Mouse (Mus musculus): Measurements from ENCODE around the gene Zfp445.

Gene Zfp445

DNA sequence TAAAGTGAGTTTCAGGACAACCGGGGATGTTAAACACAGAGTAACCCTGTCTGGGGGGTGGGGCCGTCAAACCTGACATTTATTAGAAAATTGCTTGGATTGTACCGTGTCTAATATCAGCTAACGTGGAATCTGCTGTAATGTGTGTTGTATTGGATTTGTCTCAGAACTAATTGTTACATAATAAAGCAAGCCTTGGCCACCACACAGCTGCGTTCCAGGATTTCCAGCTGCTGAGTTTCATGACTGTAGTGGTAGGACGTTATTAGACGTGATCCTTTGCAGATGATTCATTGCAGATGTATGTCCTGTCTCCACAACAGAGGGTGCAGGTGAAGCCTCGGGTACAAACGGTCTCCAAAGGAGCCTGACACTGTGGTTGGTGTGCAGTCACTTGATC, 29.7 kb downstream of the Zfp445 start:
- no peak for DNase-seq

DNA sequence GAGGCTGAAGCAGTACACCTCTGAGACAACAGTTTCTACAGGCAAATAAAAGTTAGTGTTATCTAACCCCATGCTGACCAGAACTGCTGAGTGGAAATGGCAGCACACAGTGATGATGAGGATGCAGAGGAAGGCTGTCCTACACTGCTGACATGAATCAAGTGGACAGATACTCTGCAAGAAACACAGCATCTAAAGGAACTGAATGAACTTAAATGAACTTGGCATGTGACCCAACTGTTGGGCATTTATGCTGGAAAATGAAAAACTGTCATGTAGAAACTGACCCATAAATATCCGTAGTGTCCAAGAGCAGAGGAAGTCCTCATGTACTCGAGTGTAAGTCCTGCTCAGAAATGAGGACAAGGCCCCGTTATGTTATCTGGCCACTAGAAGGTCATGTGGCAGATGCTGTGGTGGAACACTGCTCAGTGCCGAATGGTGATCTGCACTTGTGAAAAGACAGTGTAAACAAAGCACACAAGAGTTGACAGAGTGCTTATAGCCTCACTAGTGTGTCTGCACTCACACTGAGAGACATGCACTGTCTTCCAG, 35.9 kb downstream of the Zfp445 start:
- no peak for DNase-seq

DNA sequence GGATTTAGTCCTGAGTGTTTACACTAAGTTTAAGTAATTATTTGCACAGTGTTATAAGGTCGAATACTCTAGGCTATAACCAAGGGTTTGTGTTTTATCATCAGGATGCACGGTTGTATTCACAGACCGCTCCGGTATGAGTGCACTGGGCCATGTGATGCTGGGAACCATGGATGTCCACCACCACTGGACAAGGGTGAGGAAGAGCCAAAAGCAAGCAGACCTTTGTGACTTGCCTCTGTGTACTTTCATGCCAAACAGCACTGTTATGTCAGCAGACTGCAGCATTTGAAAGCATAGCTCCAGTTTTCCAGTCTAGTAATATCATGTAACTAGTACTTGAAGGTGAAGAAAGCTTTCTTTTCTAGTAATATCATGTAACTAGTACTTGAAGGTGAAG, 39.1 kb downstream of the Zfp445 start:
- no peak for DNase-seq

DNA sequence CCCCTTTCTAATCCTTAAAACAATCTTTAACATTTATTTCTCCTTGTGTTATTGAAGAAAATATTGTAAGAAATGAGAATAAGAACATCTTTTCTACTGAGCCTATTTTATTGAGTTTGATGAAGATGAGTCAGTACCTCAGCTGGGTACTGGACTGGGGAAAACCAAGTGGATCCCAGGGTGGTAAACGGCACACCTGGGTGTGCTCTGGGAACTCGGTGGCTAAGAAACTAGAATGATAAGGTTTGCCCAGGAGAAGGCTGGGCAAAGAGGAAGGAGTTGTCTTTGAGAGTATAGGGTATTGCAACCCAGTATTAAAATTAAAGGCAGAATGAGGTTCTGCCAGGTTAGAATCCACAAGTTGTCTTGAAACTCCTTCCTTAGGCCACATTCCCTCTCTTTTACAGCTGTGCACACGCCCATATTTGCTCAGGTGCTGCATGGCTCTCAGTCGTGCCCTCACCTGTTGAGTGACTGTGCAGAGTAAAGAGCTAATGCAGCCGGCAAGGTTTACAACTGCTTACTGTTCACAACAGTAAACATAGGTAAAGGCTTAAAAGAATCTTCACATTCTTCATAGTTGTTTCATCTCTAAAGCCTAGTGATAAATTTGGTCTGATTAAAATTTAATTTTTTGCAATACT, 42.3 kb downstream of the Zfp445 start:
- no peak for DNase-seq

DNA sequence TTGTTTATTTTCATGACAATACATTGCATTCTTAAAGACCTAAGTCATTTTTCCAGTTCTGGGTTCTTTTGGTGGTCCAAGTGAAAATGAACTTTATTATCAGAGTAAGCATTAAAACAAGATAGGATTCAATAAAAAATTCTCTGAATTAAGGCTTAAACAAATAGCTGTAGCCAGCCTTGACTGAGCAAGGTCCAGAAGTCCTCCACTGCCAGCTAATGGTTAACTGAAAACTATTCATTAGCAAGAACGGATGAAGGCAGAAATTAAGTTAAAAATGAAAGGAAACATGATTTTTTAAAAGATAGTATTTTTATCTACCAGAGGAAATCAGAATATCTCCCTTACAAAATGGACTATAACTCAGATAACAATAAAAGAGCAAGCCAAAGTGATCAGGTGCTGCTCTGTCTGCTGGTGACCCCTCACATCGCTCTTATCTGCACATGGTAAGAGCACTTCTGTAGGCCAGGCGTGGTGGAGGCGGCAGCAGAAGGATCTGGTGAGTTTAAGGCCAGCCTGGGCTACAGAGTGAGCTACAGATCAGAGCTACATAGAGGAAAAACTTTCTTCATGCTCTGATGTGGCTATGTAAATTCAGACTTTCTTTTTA, 50.5 kb downstream of the Zfp445 start:
- no peak for DNase-seq

DNA sequence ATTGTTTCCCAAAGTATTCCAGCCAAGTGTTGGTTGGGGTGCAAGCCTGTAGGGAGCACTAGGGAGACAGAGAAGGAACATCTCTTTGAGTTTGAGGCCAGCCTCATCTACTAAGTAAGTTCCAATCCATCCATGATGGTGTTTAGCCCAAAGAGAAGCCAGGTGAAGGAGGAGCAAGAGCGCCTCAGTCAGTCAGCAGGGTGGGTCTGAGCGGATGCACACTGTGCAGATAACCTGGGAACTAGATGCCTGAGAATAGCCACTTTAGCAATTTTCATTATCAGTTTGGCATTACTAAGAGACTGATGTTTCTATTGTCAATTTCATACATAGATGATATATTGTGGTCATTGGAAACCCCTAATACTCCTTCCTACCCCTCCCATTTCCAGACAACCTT, 51.0 kb downstream of the Zfp445 start:
- DNase-seq = no peak

DNA sequence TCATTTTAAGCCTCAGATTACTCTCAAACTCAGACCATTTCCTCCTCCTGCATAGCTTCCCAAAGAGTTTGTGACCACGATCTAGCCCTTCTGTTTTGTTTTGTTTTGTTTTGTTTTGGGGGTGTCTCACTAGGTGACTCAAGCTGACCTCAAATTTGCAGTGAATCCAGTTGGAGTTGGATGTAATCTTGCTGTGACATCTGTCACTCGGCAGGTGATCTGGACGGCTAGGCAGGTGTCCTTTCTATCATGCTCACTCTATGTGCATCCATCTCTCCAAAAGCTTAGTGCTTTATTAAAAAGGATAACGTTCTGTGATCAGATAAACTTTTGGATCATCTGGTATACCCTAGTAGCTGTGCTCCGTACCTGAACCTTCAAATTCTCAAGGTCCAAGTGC, 53.4 kb downstream of the Zfp445 start:
- DNase-seq = peak; percentile 46

DNA sequence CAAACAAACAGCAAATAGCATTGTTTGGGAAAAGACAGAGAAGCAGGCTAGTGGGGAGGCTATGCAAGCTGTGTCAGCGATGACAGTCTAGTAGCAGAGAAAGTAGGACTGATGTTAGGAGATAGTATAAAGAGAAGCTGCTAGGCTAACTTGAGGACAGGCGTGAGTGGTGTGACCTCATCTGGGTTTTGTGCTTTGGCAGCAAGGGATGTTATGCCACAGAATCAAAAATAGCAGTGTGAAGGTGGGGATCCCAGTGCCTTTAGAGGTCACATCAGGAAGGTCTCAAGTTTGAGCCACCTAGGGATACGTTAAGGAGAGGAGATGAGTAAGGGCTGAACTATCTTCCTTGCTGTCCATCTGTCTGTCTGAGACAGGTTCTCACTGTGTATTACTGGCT, 55.6 kb downstream of the Zfp445 start:
- DNase-seq = no peak

DNA sequence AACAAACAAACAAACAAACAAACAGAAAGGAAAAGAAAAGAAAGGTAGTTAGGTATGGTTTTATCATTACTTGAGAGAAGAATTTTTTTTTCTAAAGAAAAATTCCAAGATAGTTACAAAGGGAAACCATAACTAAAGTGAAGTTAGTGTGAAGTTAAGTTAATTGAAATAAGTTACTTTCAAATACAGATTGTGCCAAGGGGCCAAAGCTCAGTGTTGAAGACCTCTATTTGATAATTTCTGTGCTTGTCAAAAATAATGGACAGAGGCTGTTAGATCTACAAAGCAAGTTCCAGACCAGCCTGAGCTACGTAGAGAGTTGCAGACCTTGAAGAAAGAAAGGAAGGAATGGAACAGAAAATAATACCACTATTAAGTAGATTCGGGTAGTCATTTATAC, 58.6 kb downstream of the Zfp445 start:
- no peak for DNase-seq

DNA sequence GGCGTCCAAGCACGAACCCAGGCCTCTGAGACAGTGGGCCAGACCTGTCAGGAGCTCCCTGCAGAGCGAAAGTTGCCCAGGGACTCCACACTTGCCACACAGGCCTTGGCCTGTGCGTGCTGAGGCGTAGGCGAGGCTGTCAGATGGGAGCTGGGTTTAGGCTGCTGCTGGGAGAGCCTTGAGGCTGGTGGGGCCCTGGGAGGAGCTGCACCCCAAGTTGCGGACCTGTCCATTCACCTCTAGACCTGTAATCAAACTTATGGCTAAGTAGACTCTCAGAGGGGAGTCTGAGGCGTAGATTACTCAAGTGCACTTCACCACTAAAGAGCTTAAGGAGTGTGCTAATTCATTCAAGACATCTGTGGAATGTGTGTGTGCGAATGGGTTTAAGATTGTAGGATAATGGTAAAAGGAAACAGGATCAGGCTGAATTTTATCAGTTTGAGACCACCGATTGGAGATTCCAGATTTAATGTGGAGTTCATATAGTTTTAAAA, 59.9 kb downstream of the Zfp445 start:
- DNase-seq = no peak

DNA sequence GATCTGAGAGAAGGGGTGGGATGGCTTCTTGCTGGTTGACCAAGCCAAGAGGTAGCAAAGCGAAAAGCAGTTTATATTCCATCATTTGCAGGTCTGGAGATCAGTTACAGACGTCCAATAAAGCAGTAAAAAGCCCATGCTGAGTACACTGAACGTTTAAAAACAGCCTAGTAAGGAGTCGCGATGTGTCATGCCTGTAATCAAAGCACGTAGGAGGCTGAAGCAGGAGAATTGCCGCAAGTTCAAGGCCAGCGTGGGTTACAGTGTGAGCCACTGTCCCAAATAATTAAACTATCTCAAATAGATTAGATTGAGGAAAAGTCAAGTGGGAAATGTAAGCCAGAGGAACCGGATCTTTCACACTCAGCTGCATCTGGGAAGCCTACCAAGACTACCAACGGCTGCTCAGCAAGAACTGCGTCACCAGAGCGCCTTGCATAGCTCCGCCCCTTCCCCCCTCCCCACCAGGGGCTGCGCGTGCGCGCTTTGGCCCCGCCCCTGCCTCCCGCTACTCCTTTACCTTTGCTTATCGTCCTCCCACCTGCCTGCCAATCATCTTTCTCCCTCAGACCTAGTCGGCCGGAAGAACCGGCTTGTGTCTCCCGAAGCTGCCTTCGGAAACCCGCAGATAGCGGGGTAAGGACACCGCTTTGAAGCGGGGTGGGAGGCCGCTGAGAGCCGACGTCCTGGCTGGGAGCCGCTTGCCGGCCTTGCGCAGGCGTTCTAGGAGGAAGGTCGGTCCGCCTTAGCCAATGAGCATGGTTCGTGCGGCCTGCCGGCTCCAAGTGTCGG, 60.6 kb downstream of the Zfp445 start, which contains the start of gene Tcaim:
TSS of gene Tcaim (plus strand) at position 487 of the 792 bp plus-strand sequence.
- peak; percentile 93 for DNase-seq
